Mouse (Mus musculus) lung, adult 2 months (tissue): ENCODE data around the gene Ralgapa1. TPM values are rescaled to one million over a fixed set of nuclear protein-coding genes. Genes with fewer than 3 reads are reported as not detected.

Source experiments
- DNase-seq: peaks from one replicate; pipeline ENCODE4 v3.0.0; 2022
- H3K4me1 ChIP-seq: fragments of 200-500 bp; 2 replicates; pipeline ENCODE4 v1.6.1; 2011; ENCODE audit warnings: low read length; ENCODE audit not compliant: control insufficient read depth, insufficient read depth
- H3K4me3 ChIP-seq: fragments of 200-500 bp; replicated peaks from 2 replicates; pipeline ENCODE3; 2011; ENCODE audit warnings: low read depth, mild to moderate bottlenecking, control low read depth, low read length; ENCODE audit errors: extremely low read depth
- CTCF ChIP-seq: fragments of 200-500 bp; IDR thresholded peaks from 2 replicates; pipeline ENCODE4 v1.5.1; 2011; ENCODE audit warnings: mild to moderate bottlenecking, low read length, control low read depth; ENCODE audit not compliant: insufficient read depth
- POLR2A ChIP-seq: fragments of 200-500 bp; IDR thresholded peaks from 2 replicates; pipeline ENCODE4 v1.6.1; 2011; ENCODE audit warnings: low read depth, mild to moderate bottlenecking, control low read depth, low read length, borderline replicate concordance; ENCODE audit errors: extremely low read depth
- WGBS: fragments of 180-500 bp; shearing (Covaris S2); methylation state at CpG from one replicate; pipeline ENCODE4 v1.1.7; 2018; 5-methylcytosine and 5-hydroxymethylcytosine counted together
- polyA plus RNA-seq: library from polyadenylated mRNA; depleted of rRNA; stranded (reverse); fragments of >200 nt; gene quantifications from 2 replicates; pipeline ENCODE4 v1.2.3, GENCODE M21; 2012

The Ralgapa1 gene
- polyA plus RNA-seq, 1 experiment, result 23.2 TPM

DNA sequence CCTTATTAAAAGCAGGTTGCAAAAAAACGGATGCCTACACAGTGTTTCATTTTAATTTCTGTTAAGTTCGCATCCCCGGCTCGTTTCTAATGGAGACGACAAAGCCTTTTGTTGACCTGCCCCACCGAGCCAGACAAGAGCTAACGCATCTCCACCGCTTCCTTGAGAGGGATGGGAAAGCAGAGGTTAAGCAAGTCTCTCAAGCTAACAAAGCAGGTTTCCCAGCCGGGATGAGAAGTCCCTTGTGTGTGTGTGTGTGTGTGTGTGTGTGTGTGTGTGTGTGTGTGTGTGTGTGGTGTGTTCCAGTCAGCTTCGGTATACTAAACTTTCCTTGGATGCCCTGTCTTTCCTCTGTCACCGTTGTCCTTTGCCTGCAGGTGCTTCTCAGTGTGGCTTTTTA, 249.8 kb downstream of the Ralgapa1 start:
- no peak for DNase-seq
- 83% methylated on average over 11 of the region's 11 CpGs for WGBS
- H3K4me1 ChIP-seq, result no peaks in the 10 kb centered on the region
- no peak overlapping the region for H3K4me3 ChIP-seq
- TF ChIP-seq CTCF (no peak), POLR2A (no peak)

GRCm38 (mm10) chr12:55570646-55571045, 250.3 kb downstream of the Ralgapa1 start:
- DNase-seq, result no peak
- H3K4me1 ChIP-seq, result no peaks in the 10 kb centered on the region
- H3K4me3 ChIP-seq, result no peak overlapping the region
- TF ChIP-seq POLR2A (no peak), CTCF (no peak)
- 85% methylated on average over 9 of the region's 9 CpGs for WGBS

DNA sequence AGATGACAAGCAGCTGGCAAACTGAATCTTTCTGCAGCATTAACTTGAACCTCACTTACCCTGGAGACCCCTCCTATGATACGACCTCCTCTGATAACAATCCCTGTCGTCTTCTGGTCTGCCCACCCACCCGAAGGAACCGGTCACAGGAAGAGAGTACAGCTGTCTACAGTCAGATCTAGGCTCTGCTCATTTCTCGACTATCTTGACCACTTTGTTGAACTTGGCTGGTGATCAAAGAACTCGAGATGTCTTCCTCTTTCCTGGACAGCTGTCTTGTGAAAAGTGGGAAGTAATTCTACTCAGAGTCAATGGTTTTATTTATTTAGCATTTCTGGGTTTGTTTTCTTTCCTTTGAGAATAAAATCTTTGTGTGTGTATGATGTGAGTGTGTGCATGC, 251.3 kb downstream of the Ralgapa1 start:
- no peak for DNase-seq
- Histone ChIP-seq H3K4me3 (no peak overlapping the region), H3K4me1 (no peaks in the 10 kb centered on the region)
- 7% methylated on average over 6 of the region's 6 CpGs for WGBS
- TF ChIP-seq CTCF, result no peak
- no peak for TF ChIP-seq POLR2A

DNA sequence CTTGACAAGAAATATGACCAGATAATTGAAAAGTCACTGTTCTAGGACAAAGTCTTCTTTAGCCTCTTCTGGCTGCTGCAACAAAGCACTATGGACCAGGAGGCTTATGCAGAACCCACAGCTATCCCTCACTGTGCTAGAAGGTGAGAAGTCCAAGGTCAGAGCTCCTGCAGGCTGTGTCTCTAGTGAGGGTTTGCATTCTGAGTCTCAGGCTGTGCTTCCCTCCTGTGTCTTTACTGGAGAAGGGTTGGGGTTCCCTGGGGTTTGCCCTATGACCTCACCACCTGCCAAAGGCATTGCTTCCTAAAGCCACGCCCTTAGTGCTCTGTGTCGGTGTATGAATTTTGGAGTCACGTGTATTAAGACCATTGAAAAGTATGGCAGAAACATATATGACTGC, 252.5 kb downstream of the Ralgapa1 start:
- no peak for DNase-seq
- H3K4me1 ChIP-seq, result no peaks in the 10 kb centered on the region
- 80% methylated on average over 3 of the region's 3 CpGs for WGBS
- no peak overlapping the region for H3K4me3 ChIP-seq
- TF ChIP-seq CTCF (no peak), POLR2A (no peak)

DNA sequence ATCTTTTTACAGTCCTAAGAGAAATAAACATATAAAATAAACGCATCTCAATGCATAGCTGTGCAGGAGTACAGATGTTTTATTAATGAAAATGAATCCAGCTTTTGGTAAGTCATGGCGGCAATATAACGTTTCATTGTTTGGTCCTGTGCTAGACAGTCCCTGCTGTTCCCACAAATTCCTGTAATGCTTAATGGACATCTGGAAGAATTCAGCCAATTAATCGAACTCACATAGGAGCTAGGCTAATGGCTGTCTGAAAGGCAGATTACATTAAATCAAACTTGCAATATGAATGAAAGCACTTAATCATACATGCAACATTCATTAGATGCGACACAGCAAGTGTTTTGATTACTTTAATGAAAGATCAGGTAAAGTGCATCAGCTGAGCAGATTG, 254.1 kb downstream of the Ralgapa1 start:
- 71% methylated on average over 5 of the region's 5 CpGs for WGBS
- TF ChIP-seq POLR2A, result no peak
- TF ChIP-seq CTCF, result no peak

GRCm38 (mm10) chr12:55565867-55566266, 255.1 kb downstream of the Ralgapa1 start:
- Histone ChIP-seq H3K4me3 (no peak overlapping the region), H3K4me1 (no peaks in the 10 kb centered on the region)
- DNase-seq, result no peak
- WGBS, result 78% methylated on average over 9 of the region's 9 CpGs
- no peak for TF ChIP-seq POLR2A
- no peak for TF ChIP-seq CTCF

More for the DNA sequence above, 254.1 kb downstream of the Ralgapa1 start:
- DNase-seq, result no peak
- Histone ChIP-seq H3K4me1 (no peaks in the 10 kb centered on the region), H3K4me3 (no peak overlapping the region)

DNA sequence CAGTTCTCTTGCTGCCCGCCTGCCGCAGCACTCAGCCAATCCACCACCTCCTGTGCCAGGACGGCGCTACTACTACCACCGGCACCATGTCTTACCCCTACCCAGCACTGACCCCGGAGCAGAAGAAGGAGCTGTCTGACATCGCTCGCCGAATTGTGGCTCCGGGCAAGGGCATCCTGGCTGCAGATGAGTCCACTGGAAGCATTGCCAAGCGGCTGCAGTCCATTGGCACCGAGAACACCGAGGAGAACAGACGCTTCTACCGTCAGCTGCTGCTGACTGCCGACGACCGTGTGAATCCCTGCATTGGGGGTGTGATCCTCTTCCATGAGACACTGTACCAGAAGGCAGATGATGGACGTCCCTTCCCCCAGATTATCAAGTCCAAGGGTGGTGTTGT, 255.8 kb downstream of the Ralgapa1 start, which contains the start of gene Aldoart2:
Aldoart2 (plus strand) TSS at position 34 of the 400 bp plus-strand sequence.
- 96% methylated on average over 19 of the region's 19 CpGs for WGBS
- TF ChIP-seq POLR2A (no peak), CTCF (no peak)
- DNase-seq, result no peak
- Histone ChIP-seq H3K4me3 (no peak within 1 kb of the TSS), H3K4me1 (no peaks in the 10 kb centered on the region; the same call in 1 of the 2 replicates)

GRCm38 (mm10) chr12:55564187-55564963, 256.6 kb downstream of the Ralgapa1 start:
- TF ChIP-seq POLR2A, result no peak
- TF ChIP-seq CTCF, result no peak
- Histone ChIP-seq H3K4me3 (no peak overlapping the region), H3K4me1 (no peaks in the 10 kb centered on the region; the same call in 1 of the 2 replicates)
- 81% methylated on average over 9 of the region's 9 CpGs for WGBS
- no peak for DNase-seq

- no peak overlapping the region for H3K4me3 ChIP-seq
- DNase-seq, result no peak
- 93% methylated on average over 3 of the region's 3 CpGs for WGBS
- no peaks in the 10 kb centered on the region; the same call in 1 of the 2 replicates for H3K4me1 ChIP-seq
- TF ChIP-seq CTCF, result no peak
- no peak for TF ChIP-seq POLR2A
Observed at GRCm38 (mm10) chr12:55563742-55564141, 257.2 kb downstream of the Ralgapa1 start.

DNA sequence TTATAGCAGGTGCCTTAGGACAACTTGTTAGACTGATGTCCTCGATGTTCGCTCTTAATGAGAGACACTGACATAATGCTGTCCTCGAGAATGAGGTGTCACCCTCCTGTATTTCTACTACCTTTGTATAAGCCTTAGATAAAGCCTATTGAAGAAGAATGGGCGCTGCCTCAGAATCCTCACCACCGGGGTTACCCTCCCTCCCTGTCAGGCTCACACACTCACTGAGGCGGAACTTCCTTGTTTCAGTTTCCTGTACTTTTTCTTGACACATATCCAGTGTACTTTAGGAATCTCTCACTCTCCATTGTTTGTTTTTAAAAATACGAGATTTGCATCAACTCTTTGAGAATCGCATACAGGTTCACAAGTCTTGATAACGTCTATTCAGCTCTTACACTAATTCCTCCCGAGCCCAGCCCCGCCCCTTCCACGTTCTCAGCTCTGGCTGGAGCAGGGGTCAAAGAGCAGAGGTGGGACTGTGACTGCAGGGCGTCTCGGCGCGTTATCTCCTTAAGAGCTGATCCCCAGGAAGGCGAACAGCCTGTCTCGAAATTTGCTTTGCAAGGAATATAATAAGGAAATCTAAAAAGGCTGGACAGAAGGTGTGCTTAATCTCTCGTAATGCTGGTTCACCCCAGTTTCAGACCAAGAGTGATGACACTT, 260.8 kb downstream of the Ralgapa1 start:
- no peaks in the 10 kb centered on the region; the same call in 1 of the 2 replicates for H3K4me1 ChIP-seq
- 10% methylated on average over 19 of the region's 19 CpGs for WGBS
- TF ChIP-seq CTCF (no peak), POLR2A (no peak)
- DNase-seq, result peak; percentile 19
- H3K4me3 ChIP-seq, result peak overlapping the region; percentile 38
